Mouse (Mus musculus): Measurements from ENCODE around the gene Pelp1. TPM values are rescaled to one million over a fixed set of nuclear protein-coding genes. Genes with fewer than 3 reads are reported as not detected.

Pelp1 gene
- 24.5 and 30.7 TPM in 2 replicates for total RNA-seq (2014; rRNA removed)
- polyA plus RNA-seq (2015; fragmentation: Nextera tagmentation; extraction: Ambion mirVana) = 21.0 and 31.3 TPM in 2 replicates

DNA sequence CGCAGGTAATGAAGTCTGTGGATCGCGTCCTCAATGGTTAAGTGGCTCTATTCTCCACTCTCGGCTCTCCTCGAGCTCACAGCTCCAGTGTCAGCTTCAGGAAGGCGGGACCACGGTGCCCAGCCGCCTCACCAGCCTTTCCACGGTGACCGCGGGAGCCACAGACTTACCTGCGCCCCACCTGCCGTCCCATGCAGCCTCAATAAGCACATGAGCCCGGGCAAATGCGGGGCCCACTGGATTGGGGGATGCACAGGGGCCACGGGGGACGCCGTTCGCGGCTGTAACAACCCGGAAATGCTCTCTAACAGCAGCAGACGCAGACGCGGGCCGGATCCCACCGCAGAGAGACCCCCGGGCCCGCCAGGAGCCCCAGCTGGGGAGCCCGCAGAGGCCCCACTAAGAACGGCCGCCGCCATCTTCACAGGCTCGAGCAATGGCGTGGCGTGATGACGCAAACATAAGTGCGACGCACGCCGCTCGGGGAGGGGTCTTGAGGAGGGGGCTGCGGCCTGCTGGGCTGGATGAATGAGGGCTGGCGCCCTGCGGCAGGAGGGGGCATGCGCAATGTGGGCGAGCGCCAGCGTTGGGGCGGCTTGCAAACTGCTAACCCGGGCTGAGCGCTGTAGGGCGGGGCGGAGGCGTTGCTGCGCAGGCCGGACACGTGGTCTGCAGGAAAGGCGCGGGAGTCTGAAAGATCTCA lies at the start of gene Pelp1:
TSS of gene Pelp1 (minus strand) at position 438 of the 703 bp plus-strand sequence.
- H3K27ac ChIP-seq (ENCODE audit: low read depth, low read length) = peak within 1 kb of the TSS; percentile 86
- no peak; the same call in 1 of the 2 replicates for TF ChIP-seq CTCF (IDR thresholded peaks at IDR 0.05; ENCODE audit: low read depth)
- peak within 1 kb of the TSS; percentile 96 for H3K4me3 ChIP-seq (ENCODE audit: low read depth, low read length)
- H3K27me3 ChIP-seq (ENCODE audit: insufficient read depth, low read length) = no peaks in the 10 kb centered on the region
- under 1% methylated on average over 59 of the region's 59 CpGs for WGBS
- peak within 1 kb of the TSS; percentile 96 for H3K9ac ChIP-seq
- no peaks in the 10 kb centered on the region for H3K9me3 ChIP-seq (ENCODE audit: low read length)
- peak within 1 kb of the TSS; percentile 89 for H3K4me2 ChIP-seq (ENCODE audit: low read depth)
- H3K4me1 ChIP-seq (ENCODE audit: insufficient read depth) = peaks cover 11% of the 10 kb centered on the region
- H3K36me3 ChIP-seq (ENCODE audit: insufficient read depth) = peaks cover 7% of the 10 kb centered on the region
- ATAC-seq (peak; percentile 98), DNase-seq (peak; percentile 98)

- no peak for TF ChIP-seq CTCF (IDR thresholded peaks at IDR 0.05; ENCODE audit: low read depth)
- peak within 1 kb of the TSS; percentile 38 for H3K4me3 ChIP-seq (ENCODE audit: low read depth, low read length)
- WGBS = 21% methylated on average over 30 of the region's 32 CpGs
- H3K27me3 ChIP-seq (ENCODE audit: insufficient read depth, low read length) = peaks cover 7% of the 10 kb centered on the region
- peak within 1 kb of the TSS; percentile 39; the same call in 1 of the 2 replicates for H3K9ac ChIP-seq
- no peaks in the 10 kb centered on the region for H3K4me1 ChIP-seq (ENCODE audit: insufficient read depth)
- no peaks in the 10 kb centered on the region for H3K9me3 ChIP-seq (ENCODE audit: low read length)
- peak within 1 kb of the TSS; percentile 62 for H3K4me2 ChIP-seq (ENCODE audit: low read depth)
- ATAC-seq = no peak
- H3K27ac ChIP-seq (ENCODE audit: low read depth, low read length) = no peak within 1 kb of the TSS
- DNase-seq = no peak
- no peaks in the 10 kb centered on the region for H3K36me3 ChIP-seq (ENCODE audit: insufficient read depth)
Measured at GRCm38 (mm10) chr11:70458688-70459600, 49.1 kb upstream of the Pelp1 start, which contains the start of gene Zmynd15. Gene Zmynd15, plus strand, starts transcription at chr11:70459433.

DNA sequence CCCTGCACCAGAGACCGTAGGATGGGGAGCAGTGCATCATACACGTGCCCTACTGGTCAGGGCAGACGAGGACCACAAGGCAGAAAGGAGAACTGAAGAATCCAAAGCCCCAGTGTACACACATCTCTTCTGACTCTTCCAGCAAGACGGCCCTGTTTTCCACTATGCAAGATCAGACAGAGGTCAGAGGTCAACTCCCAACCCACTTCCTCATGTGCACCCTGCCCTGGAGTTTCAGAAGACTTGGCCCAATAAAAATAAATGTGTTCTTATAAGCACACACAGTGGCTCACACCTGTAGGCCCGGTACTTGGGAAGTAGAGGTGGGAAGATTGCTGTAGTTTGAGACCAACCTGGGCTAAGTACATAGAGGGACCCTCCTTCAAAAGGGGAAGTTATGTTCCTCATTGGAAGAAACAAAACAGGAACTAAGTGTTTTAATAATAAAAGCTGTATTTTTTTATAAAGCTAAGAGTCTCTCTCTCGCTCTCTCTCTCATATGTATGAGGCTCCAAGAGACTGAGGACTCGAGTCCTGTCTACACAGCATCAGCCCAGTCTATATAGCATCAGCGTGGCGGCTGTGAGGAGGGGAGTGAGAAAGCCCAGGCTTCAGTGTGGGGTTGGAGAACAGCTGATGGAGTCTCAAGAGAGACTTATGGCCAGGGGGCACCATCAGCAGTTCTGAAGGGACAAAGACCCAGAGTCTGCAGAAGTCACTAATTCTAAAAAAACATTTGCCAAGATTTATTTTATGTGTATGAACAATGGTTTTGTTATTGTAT lies 43.6 kb upstream of the Pelp1 start:
- Histone ChIP-seq H3K36me3 (ENCODE audit: insufficient read depth) (no peaks in the 10 kb centered on the region), H3K4me1 (ENCODE audit: insufficient read depth) (peaks cover 9% of the 10 kb centered on the region; the same call in 1 of the 2 replicates), H3K4me2 (ENCODE audit: low read depth) (peak overlapping the region; percentile 60; the same call in 1 of the 2 replicates), H3K27ac (ENCODE audit: low read depth, low read length) (no peak overlapping the region), H3K4me3 (ENCODE audit: low read depth, low read length) (no peak overlapping the region), H3K9me3 (ENCODE audit: low read length) (no peaks in the 10 kb centered on the region), H3K27me3 (ENCODE audit: insufficient read depth, low read length) (peaks cover under 1% of the 10 kb centered on the region), H3K9ac (no peak overlapping the region)
- ATAC-seq (no peak), DNase-seq (no peak)
- 92% methylated on average over 9 of the region's 9 CpGs for WGBS
- TF ChIP-seq CTCF (IDR thresholded peaks at IDR 0.05; ENCODE audit: low read depth) = no peak

DNA sequence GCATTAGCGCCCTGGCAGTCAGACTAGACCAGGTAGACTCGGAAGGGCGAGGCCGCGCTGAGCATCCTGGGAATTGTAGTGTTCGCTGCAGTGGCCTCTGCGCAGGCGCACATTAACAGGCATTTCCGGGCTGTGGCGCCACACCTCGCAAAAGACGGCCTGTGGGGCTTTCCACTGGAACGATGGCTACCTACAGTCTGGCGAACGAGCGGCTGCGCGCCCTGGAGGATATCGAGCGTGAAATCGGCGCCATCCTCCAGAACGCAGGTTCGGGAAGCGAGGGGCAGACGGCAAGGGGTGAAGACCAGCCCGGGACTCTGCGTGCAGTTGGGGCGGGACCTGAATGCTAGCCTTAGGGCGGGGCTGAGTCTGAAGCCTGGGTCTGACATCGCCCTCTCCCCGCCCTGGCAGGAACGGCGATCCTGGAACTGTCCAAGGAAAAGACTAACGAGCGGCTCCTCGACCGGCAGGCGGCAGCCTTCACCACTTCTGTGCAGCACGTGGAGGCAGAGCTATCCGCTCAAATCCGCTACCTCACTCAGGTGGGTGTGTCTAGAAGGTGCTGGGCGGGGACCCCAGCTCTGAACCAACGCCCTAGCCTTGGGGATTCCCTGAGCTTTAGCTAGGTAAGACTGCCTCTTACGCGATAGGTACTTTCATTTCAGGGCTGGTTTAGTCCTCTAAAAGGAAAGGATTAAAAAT lies 42.1 kb upstream of the Pelp1 start, which contains the start of gene Med11:
TSS of gene Med11 (plus strand) at position 123 of the 702 bp plus-strand sequence.
- under 1% methylated on average over 46 of the region's 46 CpGs for WGBS
- peak within 1 kb of the TSS; percentile 73 for H3K9ac ChIP-seq
- peak; percentile 96 for DNase-seq
- H3K4me1 ChIP-seq (ENCODE audit: insufficient read depth) = peaks cover 9% of the 10 kb centered on the region; the same call in 1 of the 2 replicates
- peak within 1 kb of the TSS; percentile 98 for H3K27ac ChIP-seq (ENCODE audit: low read depth, low read length)
- H3K9me3 ChIP-seq (ENCODE audit: low read length) = no peaks in the 10 kb centered on the region
- peak within 1 kb of the TSS; percentile 83 for H3K4me3 ChIP-seq (ENCODE audit: low read depth, low read length)
- peak within 1 kb of the TSS; percentile 60 for H3K4me2 ChIP-seq (ENCODE audit: low read depth)
- no peaks in the 10 kb centered on the region for H3K27me3 ChIP-seq (ENCODE audit: insufficient read depth, low read length)
- no peaks in the 10 kb centered on the region for H3K36me3 ChIP-seq (ENCODE audit: insufficient read depth)
- peak; percentile 94 for TF ChIP-seq CTCF (IDR thresholded peaks at IDR 0.05; ENCODE audit: low read depth)
- peak; percentile 96 for ATAC-seq

DNA sequence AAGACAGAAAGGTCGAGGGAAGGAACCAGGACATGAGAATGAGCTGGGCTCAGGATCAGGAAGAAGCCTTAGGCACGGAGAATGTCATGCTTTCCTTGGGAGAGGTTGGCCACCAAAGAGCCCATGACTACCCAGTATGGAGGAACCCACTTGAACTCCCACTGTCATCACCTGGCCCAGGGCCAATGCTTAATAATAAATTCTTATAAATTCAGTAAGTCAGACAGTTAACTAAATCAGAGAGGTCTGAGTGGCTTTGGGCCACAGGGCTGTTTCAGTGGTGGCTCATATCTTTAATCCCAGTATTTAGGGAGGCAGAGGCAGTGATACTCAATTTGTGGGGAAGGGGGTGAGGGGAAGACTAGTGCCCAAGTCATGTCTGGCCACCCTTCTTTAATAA lies 41.1 kb upstream of the Pelp1 start:
- Histone ChIP-seq H3K27ac (ENCODE audit: low read depth, low read length) (no peak overlapping the region), H3K27me3 (ENCODE audit: insufficient read depth, low read length) (no peaks in the 10 kb centered on the region), H3K9ac (no peak overlapping the region), H3K4me3 (ENCODE audit: low read depth, low read length) (no peak overlapping the region), H3K4me2 (ENCODE audit: low read depth) (no peak overlapping the region), H3K36me3 (ENCODE audit: insufficient read depth) (no peaks in the 10 kb centered on the region), H3K9me3 (ENCODE audit: low read length) (no peaks in the 10 kb centered on the region), H3K4me1 (ENCODE audit: insufficient read depth) (peaks cover 9% of the 10 kb centered on the region; the same call in 1 of the 2 replicates)
- ATAC-seq = no peak
- TF ChIP-seq CTCF (IDR thresholded peaks at IDR 0.05; ENCODE audit: low read depth) = no peak
- no peak for DNase-seq
- 81% methylated on average over 2 of the region's 2 CpGs for whole genome bisulfite sequencing

GRCm38 (mm10) chr11:70447373-70447772 lies 37.5 kb upstream of the Pelp1 start:
- 95% methylated on average over 1 of the region's 1 CpGs for WGBS

More at GRCm38 (mm10) chr11:70447373-70447772, 37.5 kb upstream of the Pelp1 start:
- Histone ChIP-seq H3K4me2 (ENCODE audit: low read depth) (no peak overlapping the region), H3K4me1 (ENCODE audit: insufficient read depth) (0 out of 2 replicates have a peak, but pooled peaks cover 1% of the 10 kb centered on the region), H3K9me3 (ENCODE audit: low read length) (no peaks in the 10 kb centered on the region), H3K36me3 (ENCODE audit: insufficient read depth) (no peaks in the 10 kb centered on the region), H3K27ac (ENCODE audit: low read depth, low read length) (no peak overlapping the region), H3K27me3 (ENCODE audit: insufficient read depth, low read length) (no peaks in the 10 kb centered on the region), H3K4me3 (ENCODE audit: low read depth, low read length) (no peak overlapping the region), H3K9ac (no peak overlapping the region)
- TF ChIP-seq CTCF (IDR thresholded peaks at IDR 0.05; ENCODE audit: low read depth) = no peak
- no peak for ATAC-seq
- no peak for DNase-seq

Measured in forebrain, postnatal 0 days (tissue).